Mouse (Mus musculus) lung, embryonic 15.5 days (tissue): ENCODE measurements around the gene Efna1. TPM values are rescaled to one million over a fixed set of nuclear protein-coding genes. Genes with fewer than 3 reads are reported as not detected.
A peak's percentile ranks its signal among the peaks of the same experiment; 100 is the strongest.

Experiments
- ATAC-seq: fragments of 200-750 bp; cut with Nextera tagmentation; 2 replicates; pipeline ENCODE4 v1.8.0; 2017; ENCODE audit warnings: moderate number of reproducible peaks, borderline replicate concordance; ENCODE audit not compliant: low FRiP score, low TSS enrichment; ENCODE audit errors: extremely low read depth
- H3K27ac ChIP-seq: fragments of 300-500 bp; sonication (generic); 2 replicates; pipeline ENCODE4 v1.5.1; 2015; ENCODE audit warnings: moderate library complexity, mild to moderate bottlenecking, inconsistent platforms
- H3K27me3 ChIP-seq: fragments of 300-500 bp; sonication (generic); 2 replicates; pipeline ENCODE4 v1.6.1; 2015; ENCODE audit warnings: inconsistent platforms
- H3K36me3 ChIP-seq: fragments of 300-500 bp; sonication (generic); 2 replicates; pipeline ENCODE4 v1.6.1; 2015; ENCODE audit warnings: inconsistent platforms
- H3K4me1 ChIP-seq: fragments of 300-500 bp; sonication (generic); 2 replicates; pipeline ENCODE4 v1.6.1; 2015; ENCODE audit warnings: inconsistent platforms
- H3K4me2 ChIP-seq: fragments of 300-500 bp; sonication (generic); 2 replicates; pipeline ENCODE4 v1.6.1; 2015; ENCODE audit warnings: inconsistent platforms, mild to moderate bottlenecking, moderate library complexity
- H3K4me3 ChIP-seq: fragments of 300-500 bp; sonication (generic); 2 replicates; pipeline ENCODE4 v1.5.1; 2015; ENCODE audit warnings: mild to moderate bottlenecking, inconsistent platforms
- H3K9ac ChIP-seq: fragments of 300-500 bp; sonication (generic); 2 replicates; pipeline ENCODE4 v1.6.1; 2015; ENCODE audit warnings: inconsistent platforms
- H3K9me3 ChIP-seq: fragments of 300-500 bp; sonication (generic); 2 replicates; pipeline ENCODE4 v1.6.1; 2016; ENCODE audit warnings: inconsistent platforms
- WGBS: fragments of 180-500 bp; shearing (Covaris S2); methylation state at CpG from one replicate; pipeline ENCODE4 v1.1.7; 2015; 5-methylcytosine and 5-hydroxymethylcytosine counted together
- polyA plus RNA-seq: library from polyadenylated mRNA; unstranded; fragments of >200 nt; fragmentation: Nextera tagmentation; extraction: Ambion mirVana; gene quantifications from 2 replicates; pipeline ENCODE4 v1.2.1, GENCODE M21; 2015

Gene Efna1
- polyA plus RNA-seq, 1 experiment from 2014 or later = 94.5 TPM

DNA sequence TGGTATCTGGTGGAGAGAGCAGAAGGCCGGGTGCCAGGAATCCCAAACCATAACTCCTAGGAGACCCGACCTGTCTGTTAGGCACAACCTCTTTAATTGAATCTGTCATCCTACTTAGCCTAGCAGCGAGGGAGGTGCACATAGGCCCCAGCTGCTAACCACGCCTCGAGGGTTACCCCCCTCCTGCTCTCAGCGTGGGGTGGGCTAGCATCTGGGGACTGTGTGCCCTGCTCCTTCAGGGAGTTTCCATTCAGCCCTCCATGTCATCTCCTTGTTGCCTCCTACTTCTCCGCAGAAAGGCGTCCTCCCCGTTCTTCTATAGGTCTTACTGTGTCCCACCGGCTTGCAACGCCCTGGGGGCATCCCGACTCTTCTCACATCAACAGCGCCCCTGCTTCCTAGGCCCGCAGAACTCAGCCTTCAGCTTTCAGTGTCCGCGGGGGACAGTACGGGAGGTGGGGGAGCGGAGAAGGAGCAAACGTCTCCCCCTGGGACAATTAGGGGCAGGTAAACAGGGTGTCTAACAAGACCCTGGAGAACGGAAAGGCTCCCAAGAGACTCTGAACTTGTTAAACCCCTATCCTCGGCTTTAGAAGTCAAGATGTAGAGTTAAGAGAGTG lies 38.1 kb upstream of the Efna1 start:
- 18% methylated on average over 21 of the region's 21 CpGs for WGBS
- H3K27me3 ChIP-seq = peaks cover 61% of the 10 kb centered on the region
- H3K9me3 ChIP-seq = no peaks in the 10 kb centered on the region
- H3K27ac ChIP-seq = no peak overlapping the region
- peaks cover 66% of the 10 kb centered on the region for H3K4me1 ChIP-seq
- ATAC-seq = no peak
- H3K4me2 ChIP-seq = peak overlapping the region; percentile 97
- H3K4me3 ChIP-seq = peak overlapping the region; percentile 55
- no peaks in the 10 kb centered on the region for H3K36me3 ChIP-seq
- peak overlapping the region; percentile 43 for H3K9ac ChIP-seq

DNA sequence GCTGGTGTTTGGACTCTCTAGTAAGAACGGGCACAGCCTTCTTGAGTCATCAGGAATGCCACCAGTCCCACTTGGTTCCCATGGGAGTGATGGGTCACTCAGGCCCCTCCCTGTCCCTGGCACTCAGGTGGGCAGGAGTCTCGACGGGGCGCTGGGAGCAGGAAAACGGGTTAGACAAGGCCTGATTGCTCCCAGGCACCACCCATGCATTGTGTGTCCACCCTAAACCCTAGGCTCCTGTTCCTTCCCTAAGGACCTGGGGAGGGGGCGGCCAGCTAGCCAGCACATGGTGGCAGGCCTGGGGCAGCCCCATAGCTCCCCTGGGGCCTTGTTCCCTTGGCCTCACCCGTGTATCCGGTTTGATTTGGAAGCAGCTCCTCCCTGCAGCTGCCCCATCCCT lies 37.4 kb upstream of the Efna1 start:
- no peak for ATAC-seq
- Histone ChIP-seq H3K9ac (no peak overlapping the region), H3K4me2 (no peak overlapping the region), H3K27ac (no peak overlapping the region), H3K27me3 (peaks cover 61% of the 10 kb centered on the region), H3K36me3 (no peaks in the 10 kb centered on the region), H3K9me3 (no peaks in the 10 kb centered on the region), H3K4me1 (peaks cover 66% of the 10 kb centered on the region), H3K4me3 (no peak overlapping the region)
- WGBS = 64% methylated on average over 8 of the region's 8 CpGs

DNA sequence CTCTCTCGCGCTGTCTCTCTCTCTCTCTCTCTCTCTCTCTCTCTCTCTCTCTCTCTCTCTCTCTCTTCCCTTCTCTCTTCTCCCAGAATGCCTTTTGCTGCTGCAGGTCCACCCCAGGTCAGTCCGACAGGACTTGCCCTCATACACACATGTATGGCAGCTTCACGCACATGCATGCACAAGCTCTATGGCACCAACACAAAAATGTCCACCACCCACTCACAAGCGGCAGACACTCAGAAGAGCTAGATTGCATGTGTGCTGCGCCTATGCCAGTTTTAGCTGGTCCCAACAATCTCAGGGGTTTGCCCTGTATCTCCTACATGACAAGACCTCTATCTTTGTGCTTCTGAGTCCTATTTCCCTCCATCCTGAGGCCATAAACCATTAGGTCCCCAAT lies 36.3 kb upstream of the Efna1 start:
- 59% methylated on average over 6 of the region's 6 CpGs for WGBS
- Histone ChIP-seq H3K27me3 (peaks cover 53% of the 10 kb centered on the region), H3K4me1 (peaks cover 63% of the 10 kb centered on the region), H3K9ac (no peak overlapping the region), H3K36me3 (no peaks in the 10 kb centered on the region), H3K4me3 (no peak overlapping the region), H3K9me3 (no peaks in the 10 kb centered on the region), H3K27ac (no peak overlapping the region), H3K4me2 (peak overlapping the region; percentile 82)
- no peak for ATAC-seq

DNA sequence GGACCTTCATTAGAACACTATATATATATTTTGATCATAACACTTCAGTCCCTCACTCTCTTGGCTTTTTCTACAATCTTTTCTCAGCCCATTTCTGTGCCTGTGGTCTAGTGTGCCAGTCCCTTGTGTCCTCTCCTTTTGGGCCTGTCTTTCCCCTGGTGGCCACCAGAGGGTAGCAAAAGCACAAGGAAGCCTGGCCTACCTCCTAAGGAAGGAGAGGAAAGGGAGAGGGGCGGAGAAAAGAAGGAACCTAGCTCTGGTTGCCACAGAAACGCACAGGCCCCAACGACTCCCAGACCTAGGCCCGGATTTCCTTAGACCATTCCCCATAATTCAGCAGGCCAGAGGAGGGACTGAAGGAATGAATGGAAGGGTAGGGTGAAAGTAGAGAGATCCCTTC lies 35.9 kb upstream of the Efna1 start:
- H3K4me3 ChIP-seq = peak overlapping the region; percentile 40; the same call in 1 of the 2 replicates
- H3K36me3 ChIP-seq = no peaks in the 10 kb centered on the region
- H3K9ac ChIP-seq = peak overlapping the region; percentile 5; the same call in 1 of the 2 replicates
- H3K4me1 ChIP-seq = peaks cover 59% of the 10 kb centered on the region
- no peaks in the 10 kb centered on the region for H3K9me3 ChIP-seq
- H3K4me2 ChIP-seq = peak overlapping the region; percentile 82
- ATAC-seq = peak; percentile 23; the same call in 1 of the 2 replicates
- H3K27ac ChIP-seq = peak overlapping the region; percentile 48; the same call in 1 of the 2 replicates
- peaks cover 49% of the 10 kb centered on the region for H3K27me3 ChIP-seq
- 2% methylated on average over 4 of the region's 4 CpGs for WGBS

DNA sequence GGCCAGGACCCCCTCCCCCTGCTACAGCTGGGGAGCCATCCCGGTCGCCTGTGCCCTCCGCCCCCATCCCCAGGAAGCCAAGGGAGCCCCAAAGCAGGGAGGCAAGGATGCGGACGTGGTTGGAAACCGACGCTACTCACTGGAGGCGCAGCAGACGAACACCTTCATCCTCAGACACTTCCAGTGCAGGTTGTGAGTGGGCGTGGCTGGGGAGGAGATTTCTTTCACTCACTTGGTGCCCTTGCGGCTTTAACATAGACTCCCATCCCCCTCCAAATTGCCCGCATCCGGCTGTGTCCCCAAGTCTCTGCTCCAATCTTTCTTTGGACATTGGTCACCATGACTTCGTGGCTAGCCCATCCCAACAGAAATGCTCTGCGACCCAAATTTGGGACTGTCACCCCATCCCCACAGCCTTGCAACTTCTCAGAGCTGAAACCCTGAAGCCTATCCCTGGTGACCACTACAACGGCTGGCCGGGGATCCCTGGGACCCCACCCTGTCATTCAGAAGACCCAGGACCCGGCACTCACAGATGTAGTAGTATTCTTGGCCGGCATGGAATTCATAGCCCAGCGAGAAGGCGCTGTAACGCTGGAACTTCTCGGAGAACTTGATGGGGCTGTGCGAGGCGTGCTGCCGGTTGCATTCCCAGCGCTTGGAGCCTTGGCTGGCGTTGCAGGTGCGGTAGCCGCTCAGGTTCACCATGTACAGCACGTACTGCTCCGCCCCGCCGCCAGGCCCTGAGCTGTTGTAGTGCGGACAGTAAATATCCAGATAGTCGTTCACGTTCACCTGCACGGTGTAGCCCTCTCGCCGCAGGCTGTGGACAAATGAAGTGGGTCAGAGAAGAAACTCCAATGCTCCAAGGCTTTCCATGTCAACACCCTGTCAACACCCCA lies 35.2 kb upstream of the Efna1 start:
- peak overlapping the region; percentile 5 for H3K9ac ChIP-seq
- no peaks in the 10 kb centered on the region for H3K36me3 ChIP-seq
- peak overlapping the region; percentile 40 for H3K4me3 ChIP-seq
- H3K9me3 ChIP-seq = no peaks in the 10 kb centered on the region
- peak overlapping the region; percentile 82 for H3K4me2 ChIP-seq
- WGBS = 7% methylated on average over 40 of the region's 40 CpGs
- peak overlapping the region; percentile 48 for H3K27ac ChIP-seq
- 0 out of 2 replicates have a peak, but pooled peaks have one; percentile 1 for ATAC-seq
- peaks cover 52% of the 10 kb centered on the region for H3K4me1 ChIP-seq
- H3K27me3 ChIP-seq = peaks cover 42% of the 10 kb centered on the region

DNA sequence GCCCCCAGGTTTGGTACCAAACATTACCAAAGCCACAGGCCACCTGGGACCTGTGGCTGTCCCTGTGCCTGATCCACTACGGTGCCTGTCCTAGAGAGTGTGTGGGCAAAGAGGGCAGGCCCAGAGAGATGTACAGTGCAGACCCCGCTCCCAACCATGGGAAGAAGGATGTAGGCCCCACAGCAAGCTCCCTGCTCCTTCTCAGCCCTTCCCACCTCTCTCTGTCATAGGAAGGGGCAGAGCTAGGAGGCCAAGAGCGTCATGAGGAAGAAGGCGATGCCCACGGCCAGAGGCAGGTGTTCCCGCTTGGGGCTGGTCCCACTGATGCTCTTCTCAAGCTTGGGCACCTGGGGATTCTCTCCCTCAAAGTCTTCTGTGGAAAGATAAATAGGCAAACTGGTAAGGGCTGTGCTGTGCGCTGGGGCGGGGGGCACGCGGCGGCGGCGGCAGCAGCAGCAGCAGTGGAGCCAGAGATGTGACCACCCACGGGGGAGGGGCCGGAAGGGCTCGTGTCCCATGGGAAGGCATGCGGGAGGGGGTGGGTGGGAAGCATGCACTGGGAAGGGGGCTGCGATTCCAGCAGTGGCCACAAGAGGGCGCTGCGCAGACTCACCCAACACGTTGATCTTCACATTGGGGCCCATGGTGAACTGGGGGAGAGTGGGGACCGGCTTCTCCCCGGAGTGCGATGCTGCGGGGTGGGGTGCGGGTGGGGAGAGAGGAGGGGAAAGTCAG lies 34.4 kb upstream of the Efna1 start:
- no peaks in the 10 kb centered on the region for H3K36me3 ChIP-seq
- peak; percentile 37 for ATAC-seq
- peak overlapping the region; percentile 5 for H3K9ac ChIP-seq
- no peaks in the 10 kb centered on the region for H3K9me3 ChIP-seq
- 7% methylated on average over 21 of the region's 26 CpGs for WGBS
- peak overlapping the region; percentile 82 for H3K4me2 ChIP-seq
- H3K4me1 ChIP-seq = peaks cover 44% of the 10 kb centered on the region
- H3K4me3 ChIP-seq = peak overlapping the region; percentile 40
- peaks cover 34% of the 10 kb centered on the region for H3K27me3 ChIP-seq
- peak overlapping the region; percentile 86 for H3K27ac ChIP-seq

DNA sequence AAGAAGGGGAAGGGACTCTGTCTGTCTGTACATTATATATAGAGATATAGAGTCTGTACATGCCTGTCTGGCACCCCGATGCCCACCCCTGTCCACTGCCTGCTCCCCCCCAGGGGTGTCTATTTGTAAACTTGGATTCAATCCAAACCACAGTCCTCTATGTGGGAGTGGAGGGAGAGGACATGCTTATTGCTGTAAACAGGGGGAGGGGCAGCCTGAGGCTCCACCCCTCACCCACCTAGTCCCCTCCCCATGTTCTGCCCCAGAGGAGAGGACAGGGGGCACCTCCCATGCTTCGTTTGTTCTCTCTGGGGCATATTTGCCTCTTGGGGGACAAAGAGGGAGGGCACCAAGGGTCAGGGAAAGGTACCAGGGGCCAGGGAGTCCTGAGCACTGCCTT lies 33.8 kb upstream of the Efna1 start:
- Histone ChIP-seq H3K9me3 (no peaks in the 10 kb centered on the region), H3K9ac (no peak overlapping the region), H3K36me3 (no peaks in the 10 kb centered on the region), H3K4me2 (peak overlapping the region; percentile 82), H3K27me3 (peaks cover 28% of the 10 kb centered on the region), H3K4me3 (peak overlapping the region; percentile 40), H3K27ac (peak overlapping the region; percentile 86), H3K4me1 (peaks cover 39% of the 10 kb centered on the region)
- peak; percentile 17 for ATAC-seq
- WGBS = 34% methylated on average over 2 of the region's 2 CpGs

DNA sequence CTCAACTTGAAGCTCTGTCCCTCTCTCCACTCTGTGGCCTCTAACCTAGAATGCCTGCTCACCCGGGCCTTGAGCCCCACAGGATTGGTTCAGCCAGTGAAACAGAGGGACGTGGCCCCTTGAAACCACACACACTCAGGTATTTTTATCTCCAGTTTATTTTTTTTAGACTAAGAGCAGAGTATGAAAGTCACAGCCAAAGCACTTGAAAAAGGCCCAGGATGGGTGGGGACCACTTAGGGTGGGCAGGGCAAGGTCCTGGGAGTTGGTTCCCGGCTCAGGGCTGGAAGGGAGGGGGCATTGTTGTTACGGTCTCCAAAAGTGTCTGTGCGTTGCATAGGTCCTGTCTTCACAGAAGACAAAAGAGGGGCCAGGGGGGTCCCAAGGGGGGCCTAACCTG lies 33.4 kb upstream of the Efna1 start:
- Histone ChIP-seq H3K36me3 (no peaks in the 10 kb centered on the region), H3K9ac (no peak overlapping the region), H3K4me3 (no peak overlapping the region), H3K4me2 (peak overlapping the region; percentile 82), H3K27me3 (peaks cover 24% of the 10 kb centered on the region), H3K27ac (peak overlapping the region; percentile 86), H3K9me3 (no peaks in the 10 kb centered on the region), H3K4me1 (peaks cover 34% of the 10 kb centered on the region)
- peak; percentile 23 for ATAC-seq
- WGBS = 40% methylated on average over 5 of the region's 5 CpGs

DNA sequence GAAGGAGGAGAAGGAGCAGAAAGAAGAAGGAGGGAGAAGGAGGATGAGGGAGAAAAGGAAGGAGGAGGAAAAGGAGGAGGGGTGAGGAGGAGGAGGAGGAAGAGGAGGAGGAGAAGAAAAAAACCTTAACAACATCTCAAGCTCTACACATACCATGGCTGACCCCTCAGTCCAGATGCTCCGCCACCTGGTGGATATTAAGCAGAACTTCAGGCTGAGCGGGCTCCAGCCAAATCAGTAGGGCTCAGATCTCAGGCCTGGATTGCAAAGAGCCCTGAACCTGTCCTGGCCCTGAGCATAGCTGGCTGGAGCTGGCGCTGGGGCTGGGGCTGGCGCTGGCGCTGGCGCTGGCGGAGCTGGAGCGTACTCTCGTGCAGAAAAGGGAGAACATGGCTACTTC lies 27.1 kb upstream of the Efna1 start:
- Histone ChIP-seq H3K27me3 (no peaks in the 10 kb centered on the region), H3K9me3 (no peaks in the 10 kb centered on the region), H3K36me3 (no peaks in the 10 kb centered on the region), H3K9ac (no peak overlapping the region), H3K4me2 (no peak overlapping the region), H3K27ac (no peak overlapping the region), H3K4me3 (no peak overlapping the region), H3K4me1 (peaks cover 12% of the 10 kb centered on the region; the same call in 1 of the 2 replicates)
- ATAC-seq = no peak
- WGBS = 1% methylated on average over 9 of the region's 9 CpGs

DNA sequence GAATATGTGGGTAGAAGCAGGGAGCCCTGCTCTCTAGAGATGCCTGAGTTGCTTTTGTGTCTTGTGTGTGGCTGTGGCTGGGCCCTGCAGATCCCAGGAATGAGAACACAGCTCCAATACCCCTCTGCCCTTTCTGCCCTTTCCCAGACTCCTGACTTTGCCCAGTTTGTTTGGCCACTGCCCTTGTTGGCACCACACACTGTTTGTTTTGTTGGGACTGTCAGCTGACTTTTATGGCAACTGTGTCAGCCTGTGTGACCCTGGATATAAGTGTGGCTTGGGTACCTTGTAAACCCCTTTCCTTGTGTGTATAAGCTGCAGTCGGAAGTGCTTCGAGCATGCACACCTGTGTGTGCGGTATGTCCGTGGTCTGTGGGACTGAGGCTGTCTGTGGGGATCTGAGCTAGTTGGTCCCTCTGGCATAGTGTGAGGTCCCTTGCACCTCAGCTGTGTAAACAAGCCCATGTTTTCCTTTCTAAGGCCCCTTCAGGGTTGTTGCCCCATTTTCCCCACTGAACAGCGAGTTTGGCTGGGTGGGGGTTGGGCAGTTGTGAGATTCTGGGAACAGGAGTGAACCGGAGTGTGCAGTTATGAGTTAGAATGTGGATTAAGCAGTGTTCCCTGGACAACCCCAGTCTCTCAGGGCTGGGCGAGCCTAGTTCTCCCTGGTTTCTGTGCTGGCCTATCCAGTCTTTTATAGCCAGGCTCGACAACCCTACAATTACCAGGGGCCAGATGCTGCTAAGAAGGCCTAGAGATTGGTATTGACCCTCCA lies 24.8 kb upstream of the Efna1 start:
- Histone ChIP-seq H3K36me3 (no peaks in the 10 kb centered on the region), H3K4me3 (no peak overlapping the region), H3K4me2 (no peak overlapping the region), H3K27me3 (no peaks in the 10 kb centered on the region), H3K27ac (peak overlapping the region; percentile 54), H3K9me3 (no peaks in the 10 kb centered on the region), H3K9ac (no peak overlapping the region), H3K4me1 (peaks cover 12% of the 10 kb centered on the region; the same call in 1 of the 2 replicates)
- 51% methylated on average over 8 of the region's 8 CpGs for WGBS
- 0 out of 2 replicates have a peak, but pooled peaks have one; percentile 35 for ATAC-seq

DNA sequence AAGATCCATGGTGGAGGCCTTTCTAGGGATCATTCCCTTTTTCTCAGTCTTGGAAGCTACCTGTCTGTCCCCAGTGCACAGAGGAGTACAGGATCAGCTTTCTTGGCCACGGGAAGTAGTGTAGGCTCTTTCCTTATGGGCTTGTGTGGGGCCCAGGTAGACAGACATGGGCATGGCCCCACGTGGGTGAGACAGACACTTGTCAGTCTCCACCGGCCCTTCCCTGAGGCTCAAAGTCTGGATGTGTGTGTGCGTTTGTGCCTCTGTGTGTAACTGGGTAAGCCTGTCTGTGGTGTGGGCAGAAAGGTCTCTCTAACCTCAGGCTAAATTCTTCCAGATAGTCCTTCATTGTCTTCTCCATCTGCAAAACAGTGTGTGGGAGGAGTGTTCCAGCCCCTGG lies 24.2 kb upstream of the Efna1 start:
- Histone ChIP-seq H3K9ac (no peak overlapping the region), H3K4me3 (no peak overlapping the region), H3K4me2 (no peak overlapping the region), H3K36me3 (no peaks in the 10 kb centered on the region), H3K27ac (peak overlapping the region; percentile 54; the same call in 1 of the 2 replicates), H3K27me3 (no peaks in the 10 kb centered on the region), H3K4me1 (peaks cover 13% of the 10 kb centered on the region), H3K9me3 (no peaks in the 10 kb centered on the region)
- ATAC-seq = no peak
- 58% methylated on average over 4 of the region's 4 CpGs for WGBS
